Mouse (Mus musculus): ENCODE measurements around the gene Cst11. TPM values are rescaled to one million over a fixed set of nuclear protein-coding genes. Genes with fewer than 3 reads are reported as not detected.
"Not testable (repeated sequence)": the region's sequence is repeated elsewhere in the genome, so short reads cannot be mapped to it uniquely, and the experiment has no call there.

Cst11 gene
- polyA plus RNA-seq (2015; fragmentation: Nextera tagmentation; extraction: Ambion mirVana): 0.98 and 1.2 TPM in 2 replicates

DNA sequence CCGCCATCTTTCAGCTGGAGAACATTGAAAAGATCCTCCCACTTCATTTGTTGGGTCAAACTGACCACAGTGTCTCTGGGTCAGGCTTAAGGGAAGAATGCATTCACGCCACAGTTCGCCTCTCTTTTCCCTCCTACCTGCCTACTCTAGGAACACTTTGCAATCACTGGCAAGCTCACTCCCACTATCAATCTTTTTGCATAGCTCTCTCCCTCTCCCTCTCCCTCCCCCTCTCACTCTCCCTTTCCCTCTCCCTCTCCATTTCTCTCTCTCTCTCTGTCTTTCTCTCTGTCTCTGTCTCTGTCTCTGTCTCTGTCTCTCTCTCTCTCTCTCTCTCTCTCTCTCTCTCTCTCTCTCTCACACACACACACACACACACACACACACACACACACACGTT lies at the start of gene Cst11:
Gene Cst11, minus strand, starts transcription at position 101 of the 400 bp plus-strand sequence.
- H3K9ac ChIP-seq (ENCODE audit: low read length); H3K9me3 ChIP-seq (ENCODE audit: control insufficient read depth, low read length); ATAC-seq (ENCODE audit: low FRiP score, low TSS enrichment); H3K27ac ChIP-seq (replicated peaks); H3K4me3 ChIP-seq (ENCODE audit: low read depth, low read length); H3K4me1 ChIP-seq (replicated peaks; ENCODE audit: control insufficient read depth, insufficient read depth); DNase-seq (ENCODE audit: low spot score); H3K36me3 ChIP-seq (ENCODE audit: control insufficient read depth, insufficient read depth, low read length); H3K4me2 ChIP-seq (replicated peaks; ENCODE audit: low read depth); H3K27me3 ChIP-seq (ENCODE audit: control insufficient read depth, insufficient read depth, low read length): not testable (repeated sequence)
- 88% methylated on average over 4 of the region's 4 CpGs for WGBS

GRCm38 (mm10) chr2:148819909-148820308 lies 48.6 kb upstream of the Cst11 start, which contains the start of gene Cst13:
Cst13 (plus strand) TSS chr2:148820081.
- no peak for ATAC-seq (ENCODE audit: low FRiP score, low TSS enrichment)
- TF ChIP-seq EP300 (optimal IDR thresholded peaks at IDR 0.05) (no peak), CTCF (IDR thresholded peaks at IDR 0.05; ENCODE audit: low read depth) (no peak)

DNA sequence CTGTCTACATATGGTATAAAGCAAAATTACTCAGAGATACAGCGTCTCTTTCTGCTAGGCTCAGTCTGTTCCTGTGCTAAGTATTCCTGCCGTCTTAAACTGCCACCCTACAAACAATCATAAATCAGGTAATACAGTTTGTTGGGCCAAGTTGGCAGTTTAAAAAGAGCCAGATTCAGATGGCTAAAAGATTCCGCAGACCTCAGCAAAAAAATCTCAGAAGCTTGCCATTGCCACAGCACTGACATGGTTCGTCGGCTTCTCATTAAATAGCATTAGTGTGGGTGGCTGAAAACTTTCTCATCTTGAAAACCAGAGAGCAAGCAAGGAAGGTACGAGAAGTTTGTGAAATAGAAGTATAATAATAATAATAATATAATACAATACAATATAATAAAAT lies 35.4 kb upstream of the Cst11 start:
- ATAC-seq (ENCODE audit: low FRiP score, low TSS enrichment): no peak
- H3K27ac ChIP-seq (replicated peaks): no peak overlapping the region
- H3K36me3 ChIP-seq (ENCODE audit: control insufficient read depth, insufficient read depth, low read length): no peaks in the 10 kb centered on the region
- no peak overlapping the region for H3K9ac ChIP-seq (ENCODE audit: low read length)
- TF ChIP-seq EP300 (optimal IDR thresholded peaks at IDR 0.05) (no peak), CTCF (IDR thresholded peaks at IDR 0.05; ENCODE audit: low read depth) (no peak)
- WGBS: 51% methylated on average over 6 of the region's 6 CpGs
- H3K4me3 ChIP-seq (ENCODE audit: low read depth, low read length): no peak overlapping the region
- H3K4me1 ChIP-seq (replicated peaks; ENCODE audit: control insufficient read depth, insufficient read depth): no peaks in the 10 kb centered on the region
- no peaks in the 10 kb centered on the region for H3K9me3 ChIP-seq (ENCODE audit: control insufficient read depth, low read length)
- DNase-seq (ENCODE audit: low spot score): no peak
- no peaks in the 10 kb centered on the region for H3K27me3 ChIP-seq (ENCODE audit: control insufficient read depth, insufficient read depth, low read length)
- H3K4me2 ChIP-seq (replicated peaks; ENCODE audit: low read depth): no peak overlapping the region

More at GRCm38 (mm10) chr2:148819909-148820308, 48.6 kb upstream of the Cst11 start, which contains the start of gene Cst13:
- Histone ChIP-seq H3K9me3 (ENCODE audit: control insufficient read depth, low read length) (no peaks in the 10 kb centered on the region), H3K27me3 (ENCODE audit: control insufficient read depth, insufficient read depth, low read length) (no peaks in the 10 kb centered on the region), H3K4me3 (ENCODE audit: low read depth, low read length) (no peak within 1 kb of the TSS), H3K27ac (replicated peaks) (no peak within 1 kb of the TSS), H3K36me3 (ENCODE audit: control insufficient read depth, insufficient read depth, low read length) (no peaks in the 10 kb centered on the region), H3K9ac (ENCODE audit: low read length) (no peak within 1 kb of the TSS), H3K4me2 (replicated peaks; ENCODE audit: low read depth) (no peak within 1 kb of the TSS), H3K4me1 (replicated peaks; ENCODE audit: control insufficient read depth, insufficient read depth) (no peaks in the 10 kb centered on the region)
- DNase-seq (ENCODE audit: low spot score): no peak

DNA sequence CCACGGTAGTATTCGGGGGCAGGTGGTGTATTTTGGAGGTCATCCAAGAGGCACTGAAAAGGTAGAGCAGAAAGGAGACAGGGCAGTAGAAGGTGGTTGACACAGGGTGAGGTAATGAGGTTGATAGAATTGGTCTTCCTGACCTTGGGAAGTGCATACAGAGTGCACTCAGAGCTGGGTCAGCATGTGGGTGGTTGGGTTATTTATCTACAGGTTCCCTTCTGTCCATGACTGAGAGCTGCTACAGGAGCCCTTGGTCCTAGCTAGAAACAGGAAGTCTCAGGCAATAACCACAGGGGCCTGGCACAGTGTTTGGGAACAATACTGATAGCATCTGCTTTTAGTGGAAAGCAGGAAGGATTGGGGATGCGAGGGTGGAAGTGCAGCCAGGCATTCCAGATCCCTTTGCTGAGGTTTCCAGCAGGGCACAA lies 30.2 kb upstream of the Cst11 start:
- ATAC-seq (ENCODE audit: low FRiP score, low TSS enrichment) (peak; percentile 47; the same call in 1 of the 2 replicates), DNase-seq (ENCODE audit: low spot score) (no peak)
- TF ChIP-seq EP300 (optimal IDR thresholded peaks at IDR 0.05): no peak
- TF ChIP-seq CTCF (IDR thresholded peaks at IDR 0.05; ENCODE audit: low read depth): no peak
- Histone ChIP-seq H3K4me2 (replicated peaks; ENCODE audit: low read depth) (no peak overlapping the region), H3K4me3 (ENCODE audit: low read depth, low read length) (no peak overlapping the region), H3K36me3 (ENCODE audit: control insufficient read depth, insufficient read depth, low read length) (no peaks in the 10 kb centered on the region), H3K9me3 (ENCODE audit: control insufficient read depth, low read length) (no peaks in the 10 kb centered on the region), H3K27ac (replicated peaks) (no peak overlapping the region), H3K27me3 (ENCODE audit: control insufficient read depth, insufficient read depth, low read length) (no peaks in the 10 kb centered on the region), H3K4me1 (replicated peaks; ENCODE audit: control insufficient read depth, insufficient read depth) (no peaks in the 10 kb centered on the region), H3K9ac (ENCODE audit: low read length) (no peak overlapping the region)
- WGBS: 41% methylated on average over 3 of the region's 3 CpGs

GRCm38 (mm10) chr2:148798485-148798884 lies 27.2 kb upstream of the Cst11 start, which contains the start of gene Cst8:
Cst8 (plus strand) TSS chr2:148798785.
- ATAC-seq (ENCODE audit: low FRiP score, low TSS enrichment): no peak
- Histone ChIP-seq H3K4me3 (ENCODE audit: low read depth, low read length) (no peak within 1 kb of the TSS), H3K4me2 (replicated peaks; ENCODE audit: low read depth) (no peak within 1 kb of the TSS), H3K27ac (replicated peaks) (no peak within 1 kb of the TSS), H3K9me3 (ENCODE audit: control insufficient read depth, low read length) (no peaks in the 10 kb centered on the region), H3K27me3 (ENCODE audit: control insufficient read depth, insufficient read depth, low read length) (no peaks in the 10 kb centered on the region), H3K36me3 (ENCODE audit: control insufficient read depth, insufficient read depth, low read length) (no peaks in the 10 kb centered on the region), H3K9ac (ENCODE audit: low read length) (no peak within 1 kb of the TSS), H3K4me1 (replicated peaks; ENCODE audit: control insufficient read depth, insufficient read depth) (no peaks in the 10 kb centered on the region)
- DNase-seq (ENCODE audit: low spot score): no peak
- TF ChIP-seq EP300 (optimal IDR thresholded peaks at IDR 0.05) (no peak), CTCF (IDR thresholded peaks at IDR 0.05; ENCODE audit: low read depth) (no peak)
- 84% methylated on average over 1 of the region's 1 CpGs for WGBS

GRCm38 (mm10) chr2:148789142-148789541 lies 17.8 kb upstream of the Cst11 start, which contains the start of gene Cst12:
Cst12 (plus strand) TSS chr2:148789361.
- Histone ChIP-seq H3K4me1 (replicated peaks; ENCODE audit: control insufficient read depth, insufficient read depth) (no peaks in the 10 kb centered on the region), H3K36me3 (ENCODE audit: control insufficient read depth, insufficient read depth, low read length) (no peaks in the 10 kb centered on the region), H3K4me3 (ENCODE audit: low read depth, low read length) (no peak within 1 kb of the TSS), H3K27ac (replicated peaks) (no peak within 1 kb of the TSS), H3K27me3 (ENCODE audit: control insufficient read depth, insufficient read depth, low read length) (no peaks in the 10 kb centered on the region), H3K4me2 (replicated peaks; ENCODE audit: low read depth) (no peak within 1 kb of the TSS), H3K9ac (ENCODE audit: low read length) (no peak within 1 kb of the TSS), H3K9me3 (ENCODE audit: control insufficient read depth, low read length) (no peaks in the 10 kb centered on the region)
- DNase-seq (ENCODE audit: low spot score): no peak
- no peak for TF ChIP-seq EP300 (optimal IDR thresholded peaks at IDR 0.05)
- WGBS: 93% methylated on average over 6 of the region's 6 CpGs
- ATAC-seq (ENCODE audit: low FRiP score, low TSS enrichment): no peak
